Mouse (Mus musculus): ENCODE results near the gene Cnot6l.

Gene Cnot6l

GRCm38 (mm10) chr5:96164021-96164411, at the start of gene Cnot6l:
Gene Cnot6l, minus strand, starts transcription at chr5:96164171.
- peak; percentile 79 for DNase-seq (ENCODE audit: low read depth, low spot score)

GRCm38 (mm10) chr5:96209916-96210583, 46.1 kb upstream of the Cnot6l start:
- peak; percentile 96 for DNase-seq (ENCODE audit: low read depth, low spot score)

DNA sequence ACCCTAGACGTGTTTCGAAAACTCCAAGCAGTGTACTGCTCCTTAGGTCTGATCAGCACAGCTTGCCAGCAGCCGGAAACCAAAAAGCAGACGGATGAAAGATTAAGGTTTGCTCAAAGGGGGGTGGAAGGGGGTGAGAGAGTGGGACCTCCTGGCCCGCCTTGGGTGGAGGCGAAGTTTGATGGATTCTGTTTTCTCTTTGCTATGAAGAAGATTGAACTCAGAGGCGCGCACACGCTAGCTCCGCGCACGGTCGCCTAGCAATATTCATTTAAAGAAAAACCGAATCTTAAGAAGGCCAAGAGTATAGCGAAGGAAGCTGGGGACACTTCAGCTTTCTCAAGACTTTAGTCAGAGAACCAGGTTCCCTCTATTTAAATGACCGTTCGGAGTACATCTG, 45.5 kb upstream of the Cnot6l start, which contains the start of gene Mrpl1:
Gene Mrpl1, plus strand, starts transcription at position 35 of the 400 bp plus-strand sequence.
- DNase-seq (ENCODE audit: low read depth, low spot score), result peak; percentile 80

DNA sequence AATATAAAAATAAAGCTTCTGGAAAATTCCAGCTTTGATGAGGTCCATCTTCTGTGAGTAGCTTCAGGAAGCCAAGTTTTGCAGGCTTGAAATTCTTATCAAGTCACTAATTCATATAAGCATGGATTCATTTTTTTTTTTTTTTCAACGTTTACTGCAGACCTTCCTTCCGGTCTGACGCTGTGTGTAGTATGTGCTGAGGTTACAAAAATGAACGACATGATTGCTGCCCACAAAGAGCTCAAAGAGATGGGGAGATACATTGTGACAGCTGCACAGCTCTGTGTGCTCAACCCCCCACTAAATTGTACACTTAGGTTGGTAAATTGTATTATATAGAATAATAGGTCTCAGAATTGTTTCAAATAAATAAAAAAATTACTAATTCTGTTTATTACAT, 44.6 kb upstream of the Cnot6l start:
- DNase-seq (ENCODE audit: low read depth, low spot score), result peak; percentile 77

DNA sequence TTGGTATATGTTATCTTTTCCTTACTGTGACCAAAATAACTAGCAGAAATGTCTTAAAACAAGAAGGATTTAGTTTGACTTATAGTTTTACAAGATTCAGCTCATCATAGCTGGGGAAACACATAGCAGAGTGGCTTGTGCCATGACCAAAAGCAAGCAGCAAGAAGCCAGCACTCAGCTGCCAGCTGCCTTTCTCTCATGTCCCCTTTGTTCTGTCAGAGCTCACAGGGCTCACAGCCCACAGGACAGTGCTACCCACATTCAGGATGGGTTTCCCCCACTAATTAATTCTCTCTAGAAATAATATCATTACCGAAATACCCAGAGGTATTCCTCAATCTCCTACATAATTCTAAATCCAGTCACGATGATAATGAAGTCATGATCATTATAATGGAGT, 43.6 kb upstream of the Cnot6l start:
- no peak for DNase-seq (ENCODE audit: low read depth, low spot score)

- no peak for DNase-seq (ENCODE audit: low read depth, low spot score)
These were observed 42.9 kb upstream of the Cnot6l start for GRCm38 (mm10) chr5:96206897-96207296.

- DNase-seq (ENCODE audit: low read depth, low spot score), result peak; percentile 61
These were observed 37.6 kb upstream of the Cnot6l start for GRCm38 (mm10) chr5:96201462-96202154.

- no peak for DNase-seq (ENCODE audit: low read depth, low spot score)
These were observed 36.3 kb upstream of the Cnot6l start for GRCm38 (mm10) chr5:96200269-96200668.

GRCm38 (mm10) chr5:96198271-96198670, 34.3 kb upstream of the Cnot6l start:
- DNase-seq (ENCODE audit: low read depth, low spot score), result no peak

GRCm38 (mm10) chr5:96196547-96197052, 32.6 kb upstream of the Cnot6l start:
- no peak for DNase-seq (ENCODE audit: low read depth, low spot score)

DNA sequence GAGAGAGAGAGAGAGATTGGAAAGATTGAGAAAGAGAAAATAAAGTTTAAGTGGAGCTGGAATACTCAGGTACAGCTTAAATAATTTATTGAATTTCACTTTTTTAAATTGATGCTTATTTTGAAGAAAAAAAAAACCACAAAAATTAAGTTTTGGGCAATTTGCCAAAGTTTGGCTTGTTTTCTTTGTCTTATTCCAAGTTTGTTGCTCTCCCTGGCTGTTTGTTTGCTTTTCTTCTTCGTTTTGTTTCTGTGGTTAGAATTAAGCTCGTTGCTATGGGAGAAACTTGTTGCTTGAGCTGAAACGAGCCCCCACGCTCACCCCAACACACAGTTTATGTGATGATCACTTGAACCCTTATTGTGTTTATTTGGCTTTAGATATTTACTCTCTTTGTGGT, 27.3 kb upstream of the Cnot6l start:
- no peak for DNase-seq (ENCODE audit: low read depth, low spot score)

DNA sequence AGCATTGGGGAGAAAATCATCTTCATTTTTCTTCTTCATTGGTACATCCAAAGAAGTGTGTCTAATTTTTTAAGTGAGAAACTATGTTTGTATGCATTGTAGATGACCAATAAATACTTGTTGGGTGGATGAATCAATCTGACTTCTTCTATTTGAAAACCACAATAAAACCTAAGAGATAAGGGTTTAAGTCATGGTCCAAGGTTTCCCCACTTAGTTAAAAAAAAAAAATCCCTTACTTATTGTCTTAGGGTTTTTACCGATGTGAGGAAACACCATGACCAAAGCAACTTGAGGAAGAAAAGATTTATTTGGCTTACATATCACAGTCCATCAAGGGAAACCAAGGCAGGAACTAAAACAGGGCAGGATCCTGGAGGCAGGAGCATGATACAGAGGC, 25.8 kb upstream of the Cnot6l start:
- no peak for DNase-seq (ENCODE audit: low read depth, low spot score)

- DNase-seq (ENCODE audit: low read depth, low spot score), result no peak
These were observed 20.0 kb upstream of the Cnot6l start for GRCm38 (mm10) chr5:96183987-96184386.

- no peak for DNase-seq (ENCODE audit: low read depth, low spot score)
These were observed 19.2 kb upstream of the Cnot6l start for GRCm38 (mm10) chr5:96183211-96183610.

- peak; percentile 67 for DNase-seq (ENCODE audit: low read depth, low spot score)
These were observed 12.9 kb upstream of the Cnot6l start for GRCm38 (mm10) chr5:96176879-96177358.

DNA sequence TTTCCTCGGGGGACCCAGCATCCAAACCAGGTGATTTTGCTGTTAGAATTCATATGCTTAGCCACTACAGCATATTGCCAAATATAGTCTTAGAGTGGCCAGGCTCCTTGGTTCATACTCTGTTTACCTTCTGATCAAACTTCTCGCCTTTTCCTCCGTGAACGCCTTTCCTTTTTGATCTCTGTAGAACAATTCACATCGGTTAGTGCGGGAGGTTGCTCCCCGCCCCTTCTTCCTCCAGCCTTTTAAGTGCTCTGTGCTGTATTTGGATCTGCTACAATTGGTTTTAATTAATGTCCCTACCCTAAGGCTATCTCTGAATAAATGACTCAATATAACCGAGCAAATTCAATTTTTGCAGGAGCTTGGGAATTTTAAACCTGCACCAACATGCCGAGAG, 12.2 kb upstream of the Cnot6l start:
- DNase-seq (ENCODE audit: low read depth, low spot score), result peak; percentile 52

GRCm38 (mm10) chr5:96171765-96172164, 7.8 kb upstream of the Cnot6l start:
- peak; percentile 18 for DNase-seq (ENCODE audit: low read depth, low spot score)

- DNase-seq (ENCODE audit: low read depth, low spot score), result no peak
These were observed 6.5 kb upstream of the Cnot6l start for GRCm38 (mm10) chr5:96170443-96170842.

DNA sequence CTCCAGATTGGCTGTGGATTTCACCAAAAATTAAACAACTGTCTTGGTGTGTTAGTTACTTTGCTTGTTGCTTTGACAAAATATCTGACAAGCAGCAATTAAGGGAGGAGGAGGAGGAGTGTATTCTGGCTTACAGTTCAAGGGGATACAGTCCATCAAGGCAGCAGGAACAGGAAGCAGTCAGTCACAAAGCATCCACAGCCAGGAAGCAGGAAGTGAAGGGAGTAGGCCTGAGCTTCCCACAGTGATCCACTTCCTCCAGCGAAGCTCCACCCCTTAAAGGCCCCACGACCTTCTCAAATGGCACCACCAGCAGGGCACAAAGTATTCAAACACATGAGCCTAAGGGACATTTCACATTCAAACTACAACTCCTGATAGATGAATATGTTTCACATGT, 2.8 kb upstream of the Cnot6l start:
- peak; percentile 29 for DNase-seq (ENCODE audit: low read depth, low spot score)

DNA sequence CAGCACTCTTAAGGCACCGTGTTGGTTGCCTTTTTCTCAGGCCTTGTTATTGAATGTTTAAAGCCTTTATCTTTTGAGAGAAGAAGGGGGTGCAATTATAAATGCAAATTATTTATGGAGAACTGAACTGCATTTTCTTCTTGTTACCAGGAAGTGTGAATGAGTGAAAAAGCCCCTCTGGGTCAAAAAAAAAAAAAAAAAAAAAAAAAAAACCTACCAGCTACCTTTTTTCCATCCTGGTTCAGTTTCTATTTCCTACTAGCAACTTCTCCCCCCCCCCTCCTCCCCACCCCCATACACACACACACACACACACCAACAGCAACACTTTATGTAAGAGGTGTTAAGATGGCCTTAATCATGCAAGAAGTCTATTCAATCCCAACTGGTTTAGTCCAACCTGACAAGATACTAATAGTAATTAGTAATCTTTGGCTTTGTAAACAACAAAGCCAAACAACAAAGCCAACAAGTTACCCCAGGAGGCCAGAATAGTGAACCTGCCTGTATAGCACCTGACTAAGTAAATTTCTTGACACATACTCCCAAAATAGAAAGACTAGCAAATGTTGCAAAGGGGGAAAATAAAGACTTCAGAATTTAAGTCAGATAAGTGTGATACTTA, 463 bp downstream of the Cnot6l start:
- DNase-seq (ENCODE audit: low read depth, low spot score), result peak; percentile 54

GRCm38 (mm10) chr5:96162399-96163331, 1.3 kb downstream of the Cnot6l start:
- peak; percentile 92 for DNase-seq (ENCODE audit: low read depth, low spot score)

Measured in CD4-positive, CD25-positive, alpha-beta regulatory T cell, adult 2 months (primary cell).